ENCODE assay signal across 13 mouse cellular contexts in the genomic region with DNA sequence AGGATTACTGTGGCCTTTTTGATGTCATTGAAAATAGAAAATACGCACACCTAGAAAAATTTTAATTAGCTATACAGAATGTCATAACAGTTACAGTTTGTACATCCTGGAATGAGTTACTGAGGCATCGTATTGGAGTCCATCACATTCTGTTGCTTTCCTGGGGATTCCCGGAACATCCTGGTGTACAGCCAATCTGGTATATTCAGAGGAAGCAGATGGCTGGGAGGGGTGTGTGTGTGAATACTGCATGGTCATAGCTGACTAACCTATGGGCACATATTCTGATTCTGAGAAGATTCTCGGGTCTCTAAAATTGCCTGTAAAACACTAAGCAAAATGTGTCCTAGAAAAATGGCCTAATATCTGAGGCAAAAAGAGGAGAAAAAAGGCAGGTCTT. TPM values are rescaled to one million over a fixed set of nuclear protein-coding genes. Genes with fewer than 3 reads are reported as not detected.
DNase-seq lines count a peak whose midpoint lies in the region.
"Had no signal": no experiment of that assay in that cellular context is flagged by ENCODE, and none has a peak within 500 bp of the region (broad histone marks: within the 10 kb centered on the region; RNA-seq: fewer than 3 reads in every experiment).

No protein-coding gene starts in this region.

- peaks cover 86% of the 10 kb centered on the region for H3K4me1 ChIP-seq in forebrain, embryonic 10.5 days

- peak overlapping the region; percentile 100 for H3K27ac ChIP-seq in forebrain, embryonic 10.5 days

- 83% methylated on average over 4 of the region's 4 CpGs for WGBS in forebrain, embryonic 10.5 days

- peak; percentile 65 for DNase-seq in layer of hippocampus, adult 9-11 months
- DNase-seq in layer of hippocampus, adult 11-12 months (ENCODE audit: low spot score): no peak
- no peak for DNase-seq in forebrain, embryonic 10.5 days (ENCODE audit: extremely low spot score, low spot score)
- peak; percentile 79 to 89 for DNase-seq in left cerebral cortex, postnatal 14 days (ENCODE audit: low spot score in 2 of 2)
- DNase-seq in right cerebral cortex, postnatal 25 days: peak; percentile 67
- DNase-seq in gastrocnemius, adult 18-20 months (ENCODE audit: low spot score): no peak
- DNase-seq in layer of hippocampus, postnatal 10 days (ENCODE audit: low spot score in 2 of 2): no peak
- DNase-seq in c-Kit-positive CD71-positive TER-119-positive erythroid progenitor cells, embryonic 14.5 days (ENCODE audit: low spot score): no peak
- DNase-seq: heart, postnatal 14 days; thymus, adult 2 months had no signal

- intact Hi-C loops in left cerebral cortex, postnatal 14 days (cut with DNase I): no loop called here

- H3K4me3 ChIP-seq in forebrain, embryonic 10.5 days: peak overlapping the region; percentile 80
- H3K4me3 ChIP-seq: myocyte had no signal

- no peaks in the 10 kb centered on the region for H3K27me3 ChIP-seq in forebrain, embryonic 10.5 days (ENCODE audit: poor library complexity, severe bottlenecking)

- H3K36me3 ChIP-seq in forebrain, embryonic 10.5 days (replicated peaks): peaks cover 29% of the 10 kb centered on the region

- H3K9me3 ChIP-seq in forebrain, embryonic 10.5 days: no peaks in the 10 kb centered on the region
- H3K9me3 ChIP-seq: G1E had no signal

RNA-seq across cellular contexts. Expression of gene Tmem253, which starts 3.4 kb away (rescaled TPM):
- 0.63 and 0.96 TPM in 2 replicates for polyA plus RNA-seq in forebrain, embryonic 10.5 days (2016; fragmentation: Nextera tagmentation; extraction: Ambion mirVana)
- total RNA-seq in left cerebral cortex, postnatal 14 days (2021): under 1 TPM; 0.36 to 0.77 TPM
- total RNA-seq in gastrocnemius, adult 18-20 months (2021): 1 to 10 TPM in 1 of 2 experiments, under 1 TPM in 1; 0.84 to 1.2 TPM
- total RNA-seq in layer of hippocampus, postnatal 10 days (2021): under 1 TPM in 1 of 2 experiments, not detected in 1; 0.51 TPM

RNA-seq across cellular contexts. Expression of gene Zfp219, which starts 8.4 kb away (rescaled TPM):
- polyA plus RNA-seq in forebrain, embryonic 10.5 days (2016; fragmentation: Nextera tagmentation; extraction: Ambion mirVana): 85.4 and 87.6 TPM in 2 replicates
- total RNA-seq in left cerebral cortex, postnatal 14 days (2021): 10 to 100 TPM; 29.5 to 33.6 TPM
- total RNA-seq in gastrocnemius, adult 18-20 months (2021): 10 to 100 TPM; 11.1 to 14.4 TPM
- total RNA-seq in layer of hippocampus, postnatal 10 days (2021): 10 to 100 TPM; 43.5 to 45.0 TPM

RNA-seq across cellular contexts. Expression of gene Arhgef40, which starts 27.6 kb away (rescaled TPM):
- 97.5 and 102 TPM in 2 replicates for polyA plus RNA-seq in forebrain, embryonic 10.5 days (2016; fragmentation: Nextera tagmentation; extraction: Ambion mirVana)
- 10 to 100 TPM; 31.9 to 35.2 TPM for total RNA-seq in left cerebral cortex, postnatal 14 days (2021)
- 10 to 100 TPM in 1 of 2 experiments, 1 to 10 TPM in 1; 7.8 to 13.7 TPM for total RNA-seq in gastrocnemius, adult 18-20 months (2021)
- total RNA-seq in layer of hippocampus, postnatal 10 days (2021): 10 to 100 TPM; 53.4 to 59.6 TPM

RNA-seq across cellular contexts. Expression of gene Olfr221, which starts 30.2 kb away (rescaled TPM):
- polyA plus RNA-seq in forebrain, embryonic 10.5 days (2016; fragmentation: Nextera tagmentation; extraction: Ambion mirVana): not detected in 2 replicates
- not detected for total RNA-seq in left cerebral cortex, postnatal 14 days (2021)
- total RNA-seq in gastrocnemius, adult 18-20 months (2021): not detected
- total RNA-seq in layer of hippocampus, postnatal 10 days (2021): not detected
- total RNA-seq: heart, postnatal 14 days had no signal
- polyA plus RNA-seq: G1E; liver, embryonic 11.5 days; myocyte; thymus, adult 2 months had no signal

Comparison
In these comparisons a context has a peak if more than half of its experiments do, and no peak if none do; other contexts are left out.
1. DNase-seq: peak in layer of hippocampus, adult 9-11 months (single experiment), left cerebral cortex, postnatal 14 days (2 of 2) and right cerebral cortex, postnatal 25 days (single experiment); none in layer of hippocampus, adult 11-12 months (single experiment), forebrain, embryonic 10.5 days (single experiment), gastrocnemius, adult 18-20 months (single experiment), layer of hippocampus, postnatal 10 days (0 of 2) and c-Kit-positive CD71-positive TER-119-positive erythroid progenitor cells, embryonic 14.5 days (single experiment).